Mouse (Mus musculus) kidney, embryonic 14.5 days (tissue): ENCODE measurements around the gene Grifin. TPM values are rescaled to one million over a fixed set of nuclear protein-coding genes. Genes with fewer than 3 reads are reported as not detected.

ENCODE experiments used
- ATAC-seq: fragments of 200-750 bp; cut with Nextera tagmentation; 2 replicates; pipeline ENCODE4 v1.8.0; 2017; ENCODE audit warnings: moderate number of reproducible peaks, mild to moderate bottlenecking, moderate TSS enrichment, moderate library complexity; ENCODE audit not compliant: low FRiP score, low TSS enrichment
- H3K27ac ChIP-seq: fragments of 300-500 bp; sonication (generic); 2 replicates; pipeline ENCODE4 v1.5.1; 2014; ENCODE audit warnings: low read depth, mild to moderate bottlenecking, low read length, moderate library complexity, mixed read lengths
- H3K27me3 ChIP-seq: fragments of 300-500 bp; sonication (generic); 2 replicates; pipeline ENCODE4 v1.6.1; 2014; ENCODE audit warnings: mild to moderate bottlenecking, low read length; ENCODE audit not compliant: control insufficient read depth, insufficient read depth
- H3K36me3 ChIP-seq: fragments of 300-500 bp; sonication (generic); 2 replicates; pipeline ENCODE4 v1.6.1; 2014; ENCODE audit warnings: low read length, mixed read lengths; ENCODE audit not compliant: control insufficient read depth, insufficient read depth
- H3K4me1 ChIP-seq: fragments of 300-500 bp; sonication (generic); 2 replicates; pipeline ENCODE4 v1.6.1; 2014; ENCODE audit warnings: low read length, mixed read lengths; ENCODE audit not compliant: control insufficient read depth, insufficient read depth
- H3K4me2 ChIP-seq: fragments of 300-500 bp; sonication (generic); replicated peaks from 2 replicates; pipeline ENCODE4 v1.6.1; 2014; ENCODE audit warnings: low read depth, mild to moderate bottlenecking, low read length
- H3K4me3 ChIP-seq: fragments of 300-500 bp; sonication (generic); 2 replicates; pipeline ENCODE4 v1.5.1; 2014; ENCODE audit warnings: mild to moderate bottlenecking, low read length
- H3K9ac ChIP-seq: fragments of 300-500 bp; sonication (generic); 2 replicates; pipeline ENCODE4 v1.6.1; 2014; ENCODE audit warnings: low read depth, mild to moderate bottlenecking, low read length, moderate library complexity
- H3K9me3 ChIP-seq: fragments of 300-500 bp; sonication (generic); 2 replicates; pipeline ENCODE4 v1.6.1; 2016; ENCODE audit warnings: low read length; ENCODE audit not compliant: control insufficient read depth
- WGBS: fragments of 180-500 bp; shearing (Covaris S2); extraction: QIAGEN DNeasy Blood & Tissue Kit; methylation state at CpG from one replicate; pipeline ENCODE4 v1.1.7; 2014; 5-methylcytosine and 5-hydroxymethylcytosine counted together
- polyA plus RNA-seq: library from polyadenylated mRNA; unstranded; fragments of >200 nt; fragmentation: Nextera tagmentation; extraction: Ambion mirVana; gene quantifications from 2 replicates; pipeline ENCODE4 v1.2.1, GENCODE M21; 2014

Gene Grifin
- polyA plus RNA-seq, result 0.34 TPM in 1 of 2 replicates, not detected in the other

- WGBS, result 93% methylated on average over 4 of the region's 4 CpGs
- H3K36me3 ChIP-seq, result no peaks in the 10 kb centered on the region
- H3K9me3 ChIP-seq, result no peaks in the 10 kb centered on the region
- H3K9ac ChIP-seq, result peak within 1 kb of the TSS; percentile 34; the same call in 1 of the 2 replicates
- no peak for ATAC-seq
- H3K27me3 ChIP-seq, result no peaks in the 10 kb centered on the region
- no peak within 1 kb of the TSS for H3K4me3 ChIP-seq
- H3K4me2 ChIP-seq, result peak within 1 kb of the TSS; percentile 3; the same call in 1 of the 2 replicates
- H3K27ac ChIP-seq, result peak within 1 kb of the TSS; percentile 17; the same call in 1 of the 2 replicates
- peaks cover 33% of the 10 kb centered on the region for H3K4me1 ChIP-seq
Observed at GRCm38 (mm10) chr5:140564896-140565295, at the start of gene Grifin. Gene Grifin, minus strand, starts transcription at chr5:140565071.

- 93% methylated on average over 10 of the region's 10 CpGs for WGBS
Observed at GRCm38 (mm10) chr5:140614141-140614540, 49.3 kb upstream of the Grifin start.

GRCm38 (mm10) chr5:140612191-140612590, 47.3 kb upstream of the Grifin start:
- peaks cover 48% of the 10 kb centered on the region for H3K4me1 ChIP-seq
- WGBS, result 61% methylated on average over 18 of the region's 18 CpGs
- H3K4me3 ChIP-seq, result peak overlapping the region; percentile 69
- no peaks in the 10 kb centered on the region for H3K27me3 ChIP-seq
- no peaks in the 10 kb centered on the region for H3K9me3 ChIP-seq
- H3K4me2 ChIP-seq, result peak overlapping the region; percentile 88
- no peak for ATAC-seq
- H3K9ac ChIP-seq, result 0 out of 2 replicates have a peak overlapping the region, but pooled peaks have one; percentile 86
- H3K36me3 ChIP-seq, result peaks cover 28% of the 10 kb centered on the region
- peak overlapping the region; percentile 89; the same call in 1 of the 2 replicates for H3K27ac ChIP-seq

More at GRCm38 (mm10) chr5:140614141-140614540, 49.3 kb upstream of the Grifin start:
- H3K27ac ChIP-seq, result no peak overlapping the region
- no peak overlapping the region for H3K9ac ChIP-seq
- H3K36me3 ChIP-seq, result peaks cover 28% of the 10 kb centered on the region
- no peak for ATAC-seq
- H3K9me3 ChIP-seq, result no peaks in the 10 kb centered on the region
- H3K4me3 ChIP-seq, result no peak overlapping the region
- no peaks in the 10 kb centered on the region for H3K27me3 ChIP-seq
- H3K4me1 ChIP-seq, result peaks cover 35% of the 10 kb centered on the region
- no peak overlapping the region for H3K4me2 ChIP-seq

- Histone ChIP-seq H3K4me2 (peak overlapping the region; percentile 88), H3K9me3 (no peaks in the 10 kb centered on the region), H3K27me3 (no peaks in the 10 kb centered on the region), H3K36me3 (peaks cover 28% of the 10 kb centered on the region), H3K4me1 (peaks cover 48% of the 10 kb centered on the region), H3K27ac (peak overlapping the region; percentile 89), H3K4me3 (peak overlapping the region; percentile 69), H3K9ac (peak overlapping the region; percentile 86)
- 22% methylated on average over 15 of the region's 15 CpGs for WGBS
- ATAC-seq, result no peak
Observed at GRCm38 (mm10) chr5:140611611-140612185, 46.8 kb upstream of the Grifin start.

GRCm38 (mm10) chr5:140611021-140611583, 46.2 kb upstream of the Grifin start:
- WGBS, result 8% methylated on average over 21 of the region's 21 CpGs
- Histone ChIP-seq H3K9ac (peak overlapping the region; percentile 86), H3K36me3 (peaks cover 28% of the 10 kb centered on the region), H3K27me3 (no peaks in the 10 kb centered on the region), H3K4me1 (peaks cover 53% of the 10 kb centered on the region), H3K4me2 (peak overlapping the region; percentile 88), H3K27ac (peak overlapping the region; percentile 89), H3K9me3 (no peaks in the 10 kb centered on the region), H3K4me3 (peak overlapping the region; percentile 69)
- no peak for ATAC-seq

GRCm38 (mm10) chr5:140610273-140611011, 45.6 kb upstream of the Grifin start:
- Histone ChIP-seq H3K4me2 (peak overlapping the region; percentile 88), H3K4me1 (peaks cover 60% of the 10 kb centered on the region), H3K27me3 (no peaks in the 10 kb centered on the region), H3K9ac (peak overlapping the region; percentile 86), H3K36me3 (peaks cover 28% of the 10 kb centered on the region), H3K9me3 (no peaks in the 10 kb centered on the region), H3K27ac (peak overlapping the region; percentile 89), H3K4me3 (peak overlapping the region; percentile 69)
- ATAC-seq, result peak; percentile 9; the same call in 1 of the 2 replicates
- WGBS, result 1% methylated on average over 30 of the region's 30 CpGs

- H3K27me3 ChIP-seq, result no peaks in the 10 kb centered on the region
- peaks cover 62% of the 10 kb centered on the region for H3K4me1 ChIP-seq
- ATAC-seq, result no peak
- WGBS, result 22% methylated on average over 13 of the region's 13 CpGs
- H3K9ac ChIP-seq, result peak overlapping the region; percentile 86; the same call in 1 of the 2 replicates
- H3K27ac ChIP-seq, result peak overlapping the region; percentile 89
- H3K4me3 ChIP-seq, result peak overlapping the region; percentile 69
- peak overlapping the region; percentile 88 for H3K4me2 ChIP-seq
- peaks cover 24% of the 10 kb centered on the region for H3K36me3 ChIP-seq
- H3K9me3 ChIP-seq, result no peaks in the 10 kb centered on the region
Observed at GRCm38 (mm10) chr5:140609511-140610272, 44.8 kb upstream of the Grifin start.

GRCm38 (mm10) chr5:140608634-140609015, 43.8 kb upstream of the Grifin start:
- H3K4me2 ChIP-seq, result peak overlapping the region; percentile 88
- no peak overlapping the region; the same call in 1 of the 2 replicates for H3K27ac ChIP-seq
- H3K4me1 ChIP-seq, result peaks cover 67% of the 10 kb centered on the region
- H3K4me3 ChIP-seq, result peak overlapping the region; percentile 69
- no peak for ATAC-seq
- H3K9me3 ChIP-seq, result no peaks in the 10 kb centered on the region
- peak overlapping the region; percentile 86 for H3K9ac ChIP-seq
- no peaks in the 10 kb centered on the region for H3K27me3 ChIP-seq
- under 1% methylated on average over 16 of the region's 16 CpGs for WGBS
- H3K36me3 ChIP-seq, result peaks cover 14% of the 10 kb centered on the region
